Mouse (Mus musculus) embryonic facial prominence, embryonic 14.5 days (tissue): ENCODE results near the gene Scamp2. TPM values are rescaled to one million over a fixed set of nuclear protein-coding genes. Genes with fewer than 3 reads are reported as not detected.
A peak's percentile ranks its signal among the peaks of the same experiment; 100 is the strongest.

ENCODE experiments used
- ATAC-seq: fragments of 200-750 bp; cut with Nextera tagmentation; 2 replicates; pipeline ENCODE4 v1.8.0; 2017; ENCODE audit warnings: low read depth, moderate number of reproducible peaks, moderate TSS enrichment
- DNase-seq: peaks from one replicate; pipeline ENCODE4 v3.0.0-alpha.2; 2015; ENCODE audit warnings: low spot score
- H3K27ac ChIP-seq: fragments of 300-500 bp; sonication (generic); replicated peaks from 2 replicates; pipeline ENCODE4 v1.5.1; 2014; ENCODE audit warnings: low read depth, mild to moderate bottlenecking, low read length, moderate library complexity
- H3K27me3 ChIP-seq: fragments of 300-500 bp; sonication (generic); replicated peaks from 2 replicates; pipeline ENCODE4 v1.6.1; 2014; ENCODE audit warnings: low read length; ENCODE audit not compliant: control insufficient read depth, insufficient read depth
- H3K36me3 ChIP-seq: fragments of 300-500 bp; sonication (generic); 2 replicates; pipeline ENCODE4 v1.6.1; 2014; ENCODE audit warnings: low read length, mixed read lengths; ENCODE audit not compliant: control insufficient read depth, insufficient read depth
- H3K4me1 ChIP-seq: fragments of 300-500 bp; sonication (generic); 2 replicates; pipeline ENCODE4 v1.6.1; 2014; ENCODE audit warnings: antibody characterized with exemption, low read length; ENCODE audit not compliant: control insufficient read depth, insufficient read depth
- H3K4me2 ChIP-seq: fragments of 300-500 bp; sonication (generic); 2 replicates; pipeline ENCODE4 v1.6.1; 2014; ENCODE audit warnings: low read depth, mild to moderate bottlenecking, low read length, moderate library complexity, mixed read lengths
- H3K4me3 ChIP-seq: fragments of 300-500 bp; sonication (generic); 2 replicates; pipeline ENCODE4 v1.5.1; 2014; ENCODE audit warnings: low read depth, mild to moderate bottlenecking, low read length
- H3K9ac ChIP-seq: fragments of 300-500 bp; sonication (generic); 2 replicates; pipeline ENCODE4 v1.6.1; 2014; ENCODE audit warnings: low read depth, mild to moderate bottlenecking, low read length, moderate library complexity, mixed read lengths
- H3K9me3 ChIP-seq: fragments of 300-500 bp; sonication (generic); 2 replicates; pipeline ENCODE4 v1.6.1; 2016; ENCODE audit warnings: low read length; ENCODE audit not compliant: control insufficient read depth
- WGBS: fragments of 180-500 bp; shearing (Covaris S2); extraction: QIAGEN DNeasy Blood & Tissue Kit; methylation state at CpG from one replicate; pipeline ENCODE4 v1.1.7; 2014; 5-methylcytosine and 5-hydroxymethylcytosine counted together
- polyA plus RNA-seq: library from polyadenylated mRNA; unstranded; fragments of >200 nt; fragmentation: Nextera tagmentation; extraction: Ambion mirVana; gene quantifications from 2 replicates; pipeline ENCODE4 v1.2.1, GENCODE M21; 2014

The Scamp2 gene
- polyA plus RNA-seq, 1 experiment from 2014 or later = 79.4 TPM

- Histone ChIP-seq H3K27ac (no peak overlapping the region), H3K4me2 (no peak overlapping the region)
- WGBS = 90% methylated on average over 6 of the region's 6 CpGs
These were observed 7.8 kb downstream of the Scamp2 start for GRCm38 (mm10) chr9:57568500-57568899.

GRCm38 (mm10) chr9:57574397-57574796 lies 13.7 kb downstream of the Scamp2 start:
- peaks cover 30% of the 10 kb centered on the region; the same call in 1 of the 2 replicates for H3K36me3 ChIP-seq
- no peak overlapping the region for H3K27ac ChIP-seq
- H3K27me3 ChIP-seq = no peaks in the 10 kb centered on the region
- H3K4me2 ChIP-seq = no peak overlapping the region
- ATAC-seq (no peak), DNase-seq (no peak)
- H3K9me3 ChIP-seq = no peaks in the 10 kb centered on the region
- H3K4me3 ChIP-seq = no peak overlapping the region
- H3K9ac ChIP-seq = no peak overlapping the region
- H3K4me1 ChIP-seq = no peaks in the 10 kb centered on the region

More at GRCm38 (mm10) chr9:57568500-57568899, 7.8 kb downstream of the Scamp2 start:
- Histone ChIP-seq H3K4me1 (peaks cover 17% of the 10 kb centered on the region), H3K27me3 (no peaks in the 10 kb centered on the region), H3K4me3 (no peak overlapping the region), H3K9me3 (no peaks in the 10 kb centered on the region), H3K36me3 (peaks cover 22% of the 10 kb centered on the region), H3K9ac (no peak overlapping the region)
- DNase-seq (no peak), ATAC-seq (no peak)

- no peak overlapping the region for H3K4me2 ChIP-seq
- no peaks in the 10 kb centered on the region for H3K27me3 ChIP-seq
- no peak for ATAC-seq
- no peak overlapping the region for H3K27ac ChIP-seq
- 87% methylated on average over 3 of the region's 3 CpGs for WGBS
- peaks cover 34% of the 10 kb centered on the region for H3K36me3 ChIP-seq
- H3K9ac ChIP-seq = no peak overlapping the region
- H3K4me3 ChIP-seq = no peak overlapping the region
- no peaks in the 10 kb centered on the region for H3K9me3 ChIP-seq
- H3K4me1 ChIP-seq = no peaks in the 10 kb centered on the region
- DNase-seq = no peak
These were observed 14.8 kb downstream of the Scamp2 start for GRCm38 (mm10) chr9:57575577-57575976.

GRCm38 (mm10) chr9:57577144-57577849 lies 16.6 kb downstream of the Scamp2 start:
- Histone ChIP-seq H3K9ac (no peak overlapping the region), H3K36me3 (peaks cover 51% of the 10 kb centered on the region), H3K27me3 (no peaks in the 10 kb centered on the region), H3K9me3 (no peaks in the 10 kb centered on the region), H3K4me1 (no peaks in the 10 kb centered on the region), H3K4me3 (no peak overlapping the region), H3K4me2 (no peak overlapping the region), H3K27ac (no peak overlapping the region)
- WGBS = 75% methylated on average over 5 of the region's 6 CpGs
- DNase-seq = no peak
- ATAC-seq = no peak

GRCm38 (mm10) chr9:57584991-57585390 lies 24.2 kb downstream of the Scamp2 start:
- no peak overlapping the region for H3K9ac ChIP-seq
- WGBS = 82% methylated on average over 3 of the region's 3 CpGs
- no peak for DNase-seq
- H3K4me3 ChIP-seq = no peak overlapping the region
- H3K27me3 ChIP-seq = no peaks in the 10 kb centered on the region
- H3K4me1 ChIP-seq = peaks cover under 1% of the 10 kb centered on the region; the same call in 1 of the 2 replicates
- no peaks in the 10 kb centered on the region for H3K9me3 ChIP-seq
- peaks cover 73% of the 10 kb centered on the region for H3K36me3 ChIP-seq
- no peak for ATAC-seq
- no peak overlapping the region for H3K4me2 ChIP-seq
- H3K27ac ChIP-seq = no peak overlapping the region

- Histone ChIP-seq H3K27ac (peak within 1 kb of the TSS; percentile 83), H3K9me3 (no peaks in the 10 kb centered on the region), H3K27me3 (no peaks in the 10 kb centered on the region), H3K9ac (peak within 1 kb of the TSS; percentile 76), H3K4me1 (peaks cover 7% of the 10 kb centered on the region; the same call in 1 of the 2 replicates), H3K4me2 (peak within 1 kb of the TSS; percentile 86), H3K4me3 (peak within 1 kb of the TSS; percentile 80), H3K36me3 (peaks cover 57% of the 10 kb centered on the region)
- ATAC-seq = peak; percentile 91
- 0% methylated on average over 38 of the region's 58 CpGs for WGBS
- DNase-seq = peak; percentile 88
These were observed 28.7 kb downstream of the Scamp2 start, which contains the start of gene Ulk3 for GRCm38 (mm10) chr9:57589224-57590126. Ulk3 (plus strand) TSS chr9:57589452.

- Histone ChIP-seq H3K4me3 (peak overlapping the region; percentile 80; the same call in 1 of the 2 replicates), H3K4me1 (peaks cover 7% of the 10 kb centered on the region; the same call in 1 of the 2 replicates), H3K9ac (no peak overlapping the region), H3K27me3 (no peaks in the 10 kb centered on the region), H3K9me3 (no peaks in the 10 kb centered on the region), H3K36me3 (peaks cover 56% of the 10 kb centered on the region), H3K4me2 (peak overlapping the region; percentile 86; the same call in 1 of the 2 replicates), H3K27ac (no peak overlapping the region)
- peak; percentile 23 for DNase-seq
- 24% methylated on average over 5 of the region's 5 CpGs for WGBS
- ATAC-seq = no peak
These were observed 30.0 kb downstream of the Scamp2 start for GRCm38 (mm10) chr9:57590726-57591125.

GRCm38 (mm10) chr9:57593454-57594173 lies 32.9 kb downstream of the Scamp2 start:
- Histone ChIP-seq H3K36me3 (peaks cover 45% of the 10 kb centered on the region), H3K27me3 (no peaks in the 10 kb centered on the region), H3K4me1 (peaks cover 7% of the 10 kb centered on the region; the same call in 1 of the 2 replicates), H3K4me3 (no peak overlapping the region), H3K9me3 (no peaks in the 10 kb centered on the region), H3K4me2 (no peak overlapping the region), H3K27ac (no peak overlapping the region), H3K9ac (no peak overlapping the region)
- DNase-seq (no peak), ATAC-seq (no peak)
- whole genome bisulfite sequencing = 47% methylated on average over 11 of the region's 12 CpGs
